Mouse (Mus musculus) erythroblast, adult 5-6 weeks (primary cell): ENCODE results near the gene Spata17. TPM values are rescaled to one million over a fixed set of nuclear protein-coding genes. Genes with fewer than 3 reads are reported as not detected.

Experiments used
- ATAC-seq: replicated peaks from 2 replicates; pipeline ENCODE4 v1.8.0; 2016; ENCODE audit warnings: moderate number of reproducible peaks, mild to moderate bottlenecking, moderate TSS enrichment, inconsistent platforms; ENCODE audit not compliant: poor library complexity, low FRiP score, severe bottlenecking
- total RNA-seq, 2 experiments: library from RNA; stranded (forward) in 1 of 2; stranded (reverse) in 1 of 2; fragments of 150-400 nt in 1 of 2; fragments of 200-764, 138-1000 nt in 1 of 2; gene quantifications; 2 replicates each; pipeline versions ENCODE4 v1.2.3 to v1.2.4; 2015 to 2017; ENCODE audit warnings: low replicate concordance in 2 of 2

The Spata17 gene
- total RNA-seq, 2 experiments from 2014 or later, result not detected

DNA sequence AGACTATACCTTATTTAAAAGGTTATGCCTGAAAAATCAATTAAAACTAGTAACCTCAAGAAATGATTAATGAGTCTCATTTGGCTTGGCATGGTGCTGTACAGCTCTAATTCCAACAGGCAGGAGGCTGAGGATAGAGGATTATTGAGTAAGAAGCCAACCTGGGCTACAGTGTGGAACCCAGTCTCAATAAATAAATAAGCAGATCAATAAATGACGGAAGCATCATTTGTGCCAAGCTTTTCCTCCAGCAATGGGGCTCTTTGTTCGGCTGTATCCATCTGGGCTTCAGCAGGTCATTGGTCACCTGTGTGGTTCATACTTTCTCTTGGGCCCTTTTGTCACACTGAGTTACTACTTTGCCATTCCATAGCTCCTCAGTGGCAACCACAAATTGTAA lies 201.1 kb downstream of the Spata17 start:
- ATAC-seq, result no peak

- no peak for ATAC-seq
These were observed 203.7 kb downstream of the Spata17 start for GRCm38 (mm10) chr1:187011601-187012000.

GRCm38 (mm10) chr1:187010071-187010470 lies 205.2 kb downstream of the Spata17 start:
- no peak for ATAC-seq

DNA sequence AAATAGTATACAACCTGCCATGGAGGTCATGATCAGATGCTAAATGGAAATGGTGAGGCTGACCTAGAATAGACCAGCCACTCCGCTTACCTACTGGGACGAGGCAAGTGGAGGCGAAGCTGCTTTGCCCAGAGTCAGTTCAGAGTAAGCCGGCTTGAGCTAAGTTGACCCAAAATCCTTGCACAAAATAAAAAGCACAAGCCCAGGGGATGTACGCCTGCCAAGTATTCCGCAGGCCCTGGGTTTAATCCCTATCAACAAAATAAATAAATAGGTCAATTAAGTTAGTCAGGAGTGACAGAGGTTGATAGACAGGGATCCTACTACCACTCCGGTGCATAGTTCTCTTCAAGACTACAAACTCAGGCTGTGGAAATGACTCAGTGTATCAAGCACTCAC lies 207.0 kb downstream of the Spata17 start:
- ATAC-seq, result no peak

- ATAC-seq, result no peak
These were observed 208.9 kb downstream of the Spata17 start for GRCm38 (mm10) chr1:187006227-187006925.

- no peak for ATAC-seq
These were observed 211.0 kb downstream of the Spata17 start for GRCm38 (mm10) chr1:187004306-187004705.

DNA sequence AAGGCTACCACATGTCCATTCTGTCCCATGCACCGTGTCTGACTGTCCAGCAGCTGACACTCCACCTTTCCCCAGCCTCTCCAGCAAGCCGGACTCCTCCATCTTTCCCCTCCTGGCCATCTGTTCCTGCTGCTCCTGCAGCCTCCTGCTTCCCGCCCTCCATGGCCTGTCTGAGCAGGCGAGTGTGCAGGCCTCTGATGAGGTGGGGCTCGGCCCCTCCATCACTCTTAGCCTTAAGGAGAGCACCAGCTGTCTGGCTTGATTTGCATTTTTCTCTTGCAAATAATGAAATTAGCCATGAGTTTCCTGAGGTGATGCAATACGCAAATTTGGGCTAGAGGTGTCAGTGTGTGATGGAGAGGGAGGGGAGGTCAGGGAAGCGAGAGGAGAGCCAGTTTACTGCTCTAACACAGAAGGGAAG lies 211.8 kb downstream of the Spata17 start:
- ATAC-seq, result no peak

- no peak for ATAC-seq
These were observed 217.5 kb downstream of the Spata17 start for GRCm38 (mm10) chr1:186997596-186998304.

Other genes starting within 250 kb of the Spata17 start
- not detected in 2 replicates for gene D1Pas1, start 248.0 kb downstream of the Spata17 start, total RNA-seq (2015; ENCODE audit: low replicate concordance)
- gene D1Pas1, start 248.0 kb downstream of the Spata17 start, total RNA-seq (2017; ENCODE audit: low replicate concordance), result not detected in 2 replicates
- gene Gpatch2, start within 50 bp of the Spata17 start, total RNA-seq (2015; ENCODE audit: low replicate concordance), result 2.3 and 3.1 TPM in 2 replicates
- 5.0 and 8.6 TPM in 2 replicates for gene Gpatch2, start within 50 bp of the Spata17 start, total RNA-seq (2017; ENCODE audit: low replicate concordance)